Mouse (Mus musculus) ZHBTc4 (cell line): ENCODE measurements around the gene Tmem184b.
A peak's percentile ranks its signal among the peaks of the same experiment; 100 is the strongest.

ENCODE experiments used
- DNase-seq: peaks from one replicate; pipeline ENCODE4 v3.0.0-alpha.2; 2011; ENCODE audit warnings: low read depth, low spot score

Gene Tmem184b

GRCm38 (mm10) chr15:79399231-79400052 lies 3.9 kb downstream of the Tmem184b start:
- DNase-seq, result no peak

- DNase-seq, result peak; percentile 95
Measured at GRCm38 (mm10) chr15:79396736-79397135, 6.6 kb downstream of the Tmem184b start.

GRCm38 (mm10) chr15:79395281-79395680 lies 8.1 kb downstream of the Tmem184b start:
- no peak for DNase-seq

GRCm38 (mm10) chr15:79394842-79395241 lies 8.5 kb downstream of the Tmem184b start:
- DNase-seq, result no peak

- DNase-seq, result no peak
Measured at GRCm38 (mm10) chr15:79393101-79393500, 10.3 kb downstream of the Tmem184b start.

GRCm38 (mm10) chr15:79392527-79392926 lies 10.8 kb downstream of the Tmem184b start:
- no peak for DNase-seq

- DNase-seq, result no peak
Measured at GRCm38 (mm10) chr15:79391447-79392093, 11.8 kb downstream of the Tmem184b start.

GRCm38 (mm10) chr15:79390434-79390833 lies 12.9 kb downstream of the Tmem184b start:
- DNase-seq, result no peak

GRCm38 (mm10) chr15:79388171-79388570 lies 15.2 kb downstream of the Tmem184b start:
- no peak for DNase-seq

- DNase-seq, result no peak
Measured at GRCm38 (mm10) chr15:79387611-79388010, 15.8 kb downstream of the Tmem184b start.

GRCm38 (mm10) chr15:79387081-79387480 lies 16.3 kb downstream of the Tmem184b start:
- no peak for DNase-seq

- DNase-seq, result no peak
Measured at GRCm38 (mm10) chr15:79381644-79382043, 21.7 kb downstream of the Tmem184b start.

- peak; percentile 86 for DNase-seq
Measured at GRCm38 (mm10) chr15:79380468-79381444, 22.6 kb downstream of the Tmem184b start.

- DNase-seq, result no peak
Measured at GRCm38 (mm10) chr15:79379658-79380057, 23.7 kb downstream of the Tmem184b start.

GRCm38 (mm10) chr15:79378608-79379007 lies 24.8 kb downstream of the Tmem184b start:
- DNase-seq, result no peak

GRCm38 (mm10) chr15:79377681-79378080 lies 25.7 kb downstream of the Tmem184b start:
- no peak for DNase-seq

GRCm38 (mm10) chr15:79374760-79375159 lies 28.6 kb downstream of the Tmem184b start:
- no peak for DNase-seq

GRCm38 (mm10) chr15:79370281-79370843 lies 33.0 kb downstream of the Tmem184b start:
- DNase-seq, result no peak

GRCm38 (mm10) chr15:79369452-79370280 lies 33.7 kb downstream of the Tmem184b start:
- no peak for DNase-seq

GRCm38 (mm10) chr15:79368861-79369440 lies 34.4 kb downstream of the Tmem184b start:
- DNase-seq, result no peak
